Mouse (Mus musculus) ES-E14 (cell line): Measurements from ENCODE around the gene Fads3.

Experiments
- CHD2 ChIP-seq: IDR thresholded peaks from 2 replicates; pipeline ENCODE4 v1.6.1; 2014; ENCODE audit warnings: mild to moderate bottlenecking, low read depth, low read length, inconsistent platforms
- HCFC1 ChIP-seq: IDR thresholded peaks from 2 replicates; pipeline ENCODE4 v1.6.1; 2012; ENCODE audit warnings: low read length, inconsistent platforms, borderline replicate concordance; ENCODE audit not compliant: insufficient read depth
- MAFK ChIP-seq: IDR thresholded peaks from 2 replicates; pipeline ENCODE4 v1.6.1; 2014; ENCODE audit warnings: mild to moderate bottlenecking, low read depth, low read length, inconsistent platforms; ENCODE audit not compliant: insufficient read depth
- ZC3H11A ChIP-seq: IDR thresholded peaks from 2 replicates; pipeline ENCODE4 v1.6.1; 2012; ENCODE audit warnings: low read depth, mild to moderate bottlenecking, inconsistent platforms, low read length, borderline replicate concordance
- ZNF384 ChIP-seq: IDR thresholded peaks from 2 replicates; pipeline ENCODE4 v1.6.1; 2012; ENCODE audit warnings: low read depth, low read length, inconsistent platforms

DNA sequence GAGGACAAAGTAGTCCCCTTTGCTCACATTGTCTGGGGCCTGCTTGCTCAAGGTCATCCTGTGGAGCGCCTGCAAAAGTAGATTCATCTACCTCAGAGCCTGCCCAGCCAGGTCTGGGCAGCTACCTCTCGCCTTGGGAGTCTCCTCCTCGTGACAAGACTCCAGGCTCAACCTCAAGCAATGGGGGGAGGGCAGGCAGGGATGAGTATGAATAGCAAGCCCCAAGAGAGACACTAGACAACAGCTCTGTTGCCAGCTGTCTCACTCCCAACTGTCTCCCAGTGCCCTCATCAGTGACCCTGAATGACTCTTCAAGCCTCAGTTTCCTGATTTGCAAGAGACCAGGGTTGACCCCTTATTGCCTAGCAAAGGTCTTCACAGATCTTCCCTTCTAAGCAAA is 28.0 kb upstream of the Fads3 start:
- no peak for TF ChIP-seq HCFC1
- TF ChIP-seq CHD2: no peak
- no peak for TF ChIP-seq ZC3H11A
- no peak for TF ChIP-seq MAFK
- no peak for TF ChIP-seq ZNF384
